Mouse (Mus musculus) midbrain, embryonic 11.5 days (tissue): Measurements from ENCODE around the gene Itln1. TPM values are rescaled to one million over a fixed set of nuclear protein-coding genes. Genes with fewer than 3 reads are reported as not detected.

Experiments used
- polyA plus RNA-seq: library from polyadenylated mRNA; unstranded; fragments of >200 nt; fragmentation: Nextera tagmentation; extraction: Ambion mirVana; gene quantifications from 2 replicates; pipeline ENCODE4 v1.2.1, GENCODE M21; 2014

Gene Itln1
- polyA plus RNA-seq, 1 experiment from 2014 or later, result not detected

Other genes starting within 250 kb of the Itln1 start
- 84.7 and 88.6 TPM in 2 replicates for gene Usp21, start 247.3 kb downstream of the Itln1 start, polyA plus RNA-seq
- gene Ufc1, start 240.3 kb downstream of the Itln1 start, polyA plus RNA-seq, result 115 and 117 TPM in 2 replicates
- 45.1 and 46.7 TPM in 2 replicates for gene Dedd, start 206.1 kb downstream of the Itln1 start, polyA plus RNA-seq
- 31.9 and 32.7 TPM in 2 replicates for gene Nit1, start 189.6 kb downstream of the Itln1 start, polyA plus RNA-seq
- 64.8 and 69.8 TPM in 2 replicates for gene Pfdn2, start 189.6 kb downstream of the Itln1 start, polyA plus RNA-seq
- 1.4 and 2.3 TPM in 2 replicates for gene Klhdc9, start 174.5 kb downstream of the Itln1 start, polyA plus RNA-seq
- 0.49 and 0.65 TPM in 2 replicates for gene Nectin4, start 165.2 kb downstream of the Itln1 start, polyA plus RNA-seq
- gene Arhgap30, start 146.3 kb downstream of the Itln1 start, polyA plus RNA-seq, result 0.38 and 0.57 TPM in 2 replicates
- gene Usf1, start 124.0 kb downstream of the Itln1 start, polyA plus RNA-seq, result 152 and 154 TPM in 2 replicates
- 2.1 and 4.0 TPM in 2 replicates for gene Tstd1, start 116.4 kb downstream of the Itln1 start, polyA plus RNA-seq
- 9.9 and 13.1 TPM in 2 replicates for gene F11r, start 97.8 kb downstream of the Itln1 start, polyA plus RNA-seq
- gene Alyref2, start 31.8 kb downstream of the Itln1 start, polyA plus RNA-seq, result 16.2 and 16.8 TPM in 2 replicates
- gene Cd244a, start 23.9 kb upstream of the Itln1 start, polyA plus RNA-seq, result not detected in 2 replicates
- not detected in 2 replicates for gene Ly9, start 72.1 kb upstream of the Itln1 start, polyA plus RNA-seq
- gene Slamf7, start 117.7 kb upstream of the Itln1 start, polyA plus RNA-seq, result not detected in 2 replicates
- 0.87 and 0.95 TPM in 2 replicates for gene Cd48, start 146.7 kb upstream of the Itln1 start, polyA plus RNA-seq
- 0.29 and 0.37 TPM in 2 replicates for gene Slamf1, start 231.8 kb upstream of the Itln1 start, polyA plus RNA-seq